Mouse (Mus musculus) intestine, embryonic 14.5 days (tissue): ENCODE data around the gene Amer3. TPM values are rescaled to one million over a fixed set of nuclear protein-coding genes. Genes with fewer than 3 reads are reported as not detected.

Experiments
- ATAC-seq: fragments of 200-750 bp; cut with Nextera tagmentation; replicated peaks from 2 replicates; pipeline ENCODE4 v1.8.0; 2017; ENCODE audit warnings: low read depth, moderate number of reproducible peaks, moderate TSS enrichment, moderate library complexity; ENCODE audit not compliant: low FRiP score, low TSS enrichment
- DNase-seq: peaks from one replicate; pipeline ENCODE4 v3.0.0-alpha.2; 2018; ENCODE audit warnings: low spot score
- H3K27ac ChIP-seq: fragments of 300-500 bp; sonication (generic); 2 replicates; pipeline ENCODE4 v1.5.1; 2014; ENCODE audit warnings: low read depth, mild to moderate bottlenecking, control low read depth
- H3K27me3 ChIP-seq: fragments of 300-500 bp; sonication (generic); replicated peaks from 2 replicates; pipeline ENCODE4 v1.6.1; 2014; ENCODE audit warnings: low read length, control low read depth; ENCODE audit not compliant: control insufficient read depth, insufficient read depth
- H3K36me3 ChIP-seq: fragments of 300-500 bp; sonication (generic); 2 replicates; pipeline ENCODE4 v1.6.1; 2014; ENCODE audit warnings: low read length, control low read depth; ENCODE audit not compliant: control insufficient read depth, insufficient read depth
- H3K4me1 ChIP-seq: fragments of 300-500 bp; sonication (generic); replicated peaks from 2 replicates; pipeline ENCODE4 v1.6.1; 2014; ENCODE audit warnings: low read length, control low read depth, mixed read lengths; ENCODE audit not compliant: control insufficient read depth, insufficient read depth
- H3K4me2 ChIP-seq: fragments of 300-500 bp; sonication (generic); 2 replicates; pipeline ENCODE4 v1.6.1; 2014; ENCODE audit warnings: low read length
- H3K4me3 ChIP-seq: fragments of 300-500 bp; sonication (generic); 2 replicates; pipeline ENCODE4 v1.5.1; 2014; ENCODE audit warnings: low read depth, low read length, control low read depth, mixed read lengths
- H3K9ac ChIP-seq: fragments of 300-500 bp; sonication (generic); 2 replicates; pipeline ENCODE4 v1.6.1; 2014; ENCODE audit warnings: mild to moderate bottlenecking, low read length
- H3K9me3 ChIP-seq: fragments of 300-500 bp; sonication (generic); 2 replicates; pipeline ENCODE4 v1.6.1; 2016; ENCODE audit warnings: low read length, control low read depth; ENCODE audit not compliant: control insufficient read depth
- WGBS: fragments of 180-500 bp; shearing (Covaris S2); extraction: QIAGEN DNeasy Blood & Tissue Kit; methylation state at CpG from one replicate; pipeline ENCODE4 v1.1.7; 2014; 5-methylcytosine and 5-hydroxymethylcytosine counted together
- polyA plus RNA-seq: library from polyadenylated mRNA; unstranded; fragments of >200 nt; fragmentation: Nextera tagmentation; extraction: Ambion mirVana; gene quantifications from 2 replicates; pipeline ENCODE4 v1.2.1, GENCODE M21; 2014

Amer3 gene
- polyA plus RNA-seq, 1 experiment from 2014 or later: 1.2 TPM

- ATAC-seq: no peak
- H3K27ac ChIP-seq: no peak within 1 kb of the TSS
- no peaks in the 10 kb centered on the region for H3K9me3 ChIP-seq
- H3K36me3 ChIP-seq: no peaks in the 10 kb centered on the region
- H3K9ac ChIP-seq: no peak within 1 kb of the TSS
- 87% methylated on average over 15 of the region's 15 CpGs for WGBS
- no peak for DNase-seq
- no peaks in the 10 kb centered on the region for H3K4me1 ChIP-seq
- no peak within 1 kb of the TSS for H3K4me3 ChIP-seq
- no peaks in the 10 kb centered on the region for H3K27me3 ChIP-seq
- no peak within 1 kb of the TSS for H3K4me2 ChIP-seq
These were observed 18.6 kb upstream of the Amer3 start, which contains the start of gene Prss40 for GRCm38 (mm10) chr1:34560843-34561242. TSS of gene Prss40 (minus strand) at chr1:34560943.

DNA sequence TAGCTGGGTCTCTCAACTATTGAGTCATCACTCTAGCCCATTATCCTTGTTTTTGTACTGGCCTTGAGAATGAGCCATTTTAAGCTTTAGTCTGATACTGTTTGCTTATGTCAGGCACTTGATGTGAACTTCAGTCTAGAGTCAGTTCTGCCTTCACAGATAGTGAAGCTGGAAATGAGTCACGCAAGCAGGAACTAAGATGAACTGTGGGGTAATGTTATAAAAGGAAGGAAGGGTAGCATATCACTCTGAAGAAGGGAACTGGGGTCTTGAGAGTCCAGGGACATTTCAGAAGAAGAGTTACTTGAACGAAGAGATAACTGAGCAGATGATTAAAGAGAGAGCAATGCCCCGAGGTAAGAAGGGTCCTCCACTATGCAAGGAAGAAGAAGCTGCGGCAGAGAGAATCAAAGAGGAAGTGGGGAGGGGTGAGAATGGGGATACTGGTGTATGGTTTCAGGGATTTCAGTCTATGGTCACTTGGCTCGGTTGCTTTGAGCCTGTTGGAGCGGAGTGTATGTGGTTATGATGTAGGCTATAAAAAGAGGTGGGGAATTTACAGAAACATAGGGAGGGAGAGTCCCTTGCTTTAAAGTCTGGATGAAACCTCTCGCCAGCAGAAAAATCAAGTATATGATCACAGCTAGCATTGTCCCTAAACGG lies 14.9 kb upstream of the Amer3 start:
- H3K27me3 ChIP-seq: no peaks in the 10 kb centered on the region
- no peak overlapping the region for H3K4me3 ChIP-seq
- ATAC-seq: no peak
- DNase-seq: no peak
- H3K4me2 ChIP-seq: no peak overlapping the region
- no peaks in the 10 kb centered on the region for H3K9me3 ChIP-seq
- 81% methylated on average over 8 of the region's 8 CpGs for WGBS
- H3K27ac ChIP-seq: no peak overlapping the region
- no peaks in the 10 kb centered on the region for H3K36me3 ChIP-seq
- H3K9ac ChIP-seq: no peak overlapping the region
- H3K4me1 ChIP-seq: no peaks in the 10 kb centered on the region

DNA sequence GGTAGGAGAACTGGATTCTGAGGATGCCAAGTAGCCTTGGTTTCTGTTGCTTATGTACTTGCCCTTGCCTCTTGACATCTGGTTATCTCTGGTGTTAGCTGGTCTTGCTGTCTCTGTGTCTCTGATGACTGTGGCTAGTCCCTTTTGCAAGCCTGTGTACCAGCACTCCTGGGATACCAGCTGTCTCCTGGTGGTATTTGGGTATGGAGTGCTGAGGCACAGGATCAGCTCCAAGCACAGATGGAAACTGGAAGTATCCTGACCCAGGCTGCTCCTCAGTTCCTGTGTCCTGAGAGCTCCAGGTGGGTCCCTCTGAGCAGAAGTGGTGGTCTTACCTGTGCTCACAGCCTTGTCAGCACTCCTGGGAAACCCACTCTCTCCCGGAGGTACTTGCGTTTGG lies 11.3 kb upstream of the Amer3 start:
- H3K9me3 ChIP-seq: no peaks in the 10 kb centered on the region
- DNase-seq: no peak
- no peak for ATAC-seq

GRCm38 (mm10) chr1:34569876-34570275 lies 9.6 kb upstream of the Amer3 start:
- Histone ChIP-seq H3K4me3 (no peak overlapping the region), H3K27me3 (no peaks in the 10 kb centered on the region), H3K27ac (no peak overlapping the region), H3K9me3 (no peaks in the 10 kb centered on the region), H3K4me1 (no peaks in the 10 kb centered on the region), H3K4me2 (no peak overlapping the region), H3K9ac (no peak overlapping the region), H3K36me3 (no peaks in the 10 kb centered on the region)
- DNase-seq (no peak), ATAC-seq (no peak)
- WGBS: 93% methylated on average over 2 of the region's 2 CpGs

More for the DNA sequence above, 11.3 kb upstream of the Amer3 start:
- Histone ChIP-seq H3K36me3 (no peaks in the 10 kb centered on the region), H3K9ac (no peak overlapping the region), H3K27ac (no peak overlapping the region), H3K27me3 (no peaks in the 10 kb centered on the region), H3K4me1 (no peaks in the 10 kb centered on the region), H3K4me2 (no peak overlapping the region), H3K4me3 (no peak overlapping the region)
- WGBS: 97% methylated on average over 2 of the region's 2 CpGs

- Histone ChIP-seq H3K9ac (no peak overlapping the region), H3K27me3 (no peaks in the 10 kb centered on the region), H3K9me3 (no peaks in the 10 kb centered on the region), H3K36me3 (no peaks in the 10 kb centered on the region), H3K4me1 (no peaks in the 10 kb centered on the region), H3K4me2 (no peak overlapping the region), H3K4me3 (no peak overlapping the region), H3K27ac (no peak overlapping the region)
- 71% methylated on average over 6 of the region's 6 CpGs for WGBS
- no peak for ATAC-seq
- DNase-seq: no peak
These were observed 8.0 kb upstream of the Amer3 start for GRCm38 (mm10) chr1:34571431-34571830.

GRCm38 (mm10) chr1:34573221-34573620 lies 6.2 kb upstream of the Amer3 start:
- Histone ChIP-seq H3K36me3 (no peaks in the 10 kb centered on the region), H3K4me2 (no peak overlapping the region), H3K27ac (no peak overlapping the region), H3K27me3 (peaks cover 10% of the 10 kb centered on the region), H3K9me3 (no peaks in the 10 kb centered on the region), H3K9ac (no peak overlapping the region), H3K4me1 (no peaks in the 10 kb centered on the region), H3K4me3 (no peak overlapping the region)
- ATAC-seq: no peak
- 82% methylated on average over 6 of the region's 6 CpGs for WGBS
- peak; percentile 35 for DNase-seq

- H3K36me3 ChIP-seq: no peaks in the 10 kb centered on the region
- H3K9me3 ChIP-seq: no peaks in the 10 kb centered on the region
- H3K27me3 ChIP-seq: peaks cover 32% of the 10 kb centered on the region
- peak overlapping the region; percentile 55 for H3K4me2 ChIP-seq
- ATAC-seq (peak; percentile 33; the same call in 1 of the 2 replicates), DNase-seq (no peak)
- H3K4me3 ChIP-seq: peak overlapping the region; percentile 27; the same call in 1 of the 2 replicates
- under 1% methylated on average over 15 of the region's 18 CpGs for WGBS
- no peak overlapping the region for H3K9ac ChIP-seq
- no peaks in the 10 kb centered on the region for H3K4me1 ChIP-seq
- H3K27ac ChIP-seq: no peak overlapping the region
These were observed 412 bp downstream of the Amer3 start for GRCm38 (mm10) chr1:34579782-34580356.

- no peaks in the 10 kb centered on the region for H3K9me3 ChIP-seq
- no peak overlapping the region for H3K27ac ChIP-seq
- H3K9ac ChIP-seq: no peak overlapping the region
- 64% methylated on average over 6 of the region's 6 CpGs for WGBS
- H3K4me1 ChIP-seq: no peaks in the 10 kb centered on the region
- H3K4me2 ChIP-seq: no peak overlapping the region
- ATAC-seq: no peak
- peak; percentile 13 for DNase-seq
- peaks cover 28% of the 10 kb centered on the region for H3K27me3 ChIP-seq
- H3K4me3 ChIP-seq: no peak overlapping the region
- no peaks in the 10 kb centered on the region for H3K36me3 ChIP-seq
These were observed 2.8 kb downstream of the Amer3 start for GRCm38 (mm10) chr1:34582218-34582617.

DNA sequence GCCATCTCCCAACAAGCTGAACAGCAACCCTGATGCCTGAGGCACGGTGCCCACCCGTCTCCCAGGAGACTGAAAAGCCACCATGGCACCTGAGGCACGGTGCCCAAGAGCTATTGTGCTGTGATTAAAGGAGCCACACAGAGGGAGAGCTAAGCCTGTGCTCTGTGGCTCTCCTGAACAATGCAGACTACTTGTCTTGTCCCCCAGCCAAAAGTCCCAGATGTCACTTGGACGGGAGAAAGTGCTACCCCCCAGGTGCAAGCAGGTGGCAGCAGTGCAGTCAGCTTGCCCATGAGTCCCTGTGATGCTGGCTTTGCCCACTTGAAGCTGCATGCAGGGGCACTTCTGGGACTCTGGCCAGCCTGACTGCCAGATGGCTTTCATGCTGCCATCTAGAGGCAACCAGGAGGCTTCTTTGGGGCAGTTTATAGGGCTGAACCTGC lies 4.4 kb downstream of the Amer3 start:
- peaks cover 15% of the 10 kb centered on the region for H3K27me3 ChIP-seq
- WGBS: 32% methylated on average over 4 of the region's 4 CpGs
- no peaks in the 10 kb centered on the region for H3K36me3 ChIP-seq
- DNase-seq (peak; percentile 44), ATAC-seq (no peak)
- H3K4me2 ChIP-seq: no peak overlapping the region
- no peak overlapping the region for H3K4me3 ChIP-seq
- H3K27ac ChIP-seq: no peak overlapping the region
- H3K4me1 ChIP-seq: no peaks in the 10 kb centered on the region
- no peak overlapping the region for H3K9ac ChIP-seq
- no peaks in the 10 kb centered on the region for H3K9me3 ChIP-seq
